Mouse (Mus musculus) limb, embryonic 14.5 days (tissue): Measurements from ENCODE around the gene Pnpt1. TPM values are rescaled to one million over a fixed set of nuclear protein-coding genes. Genes with fewer than 3 reads are reported as not detected.

Source experiments
- ATAC-seq: fragments of 200-750 bp; cut with Nextera tagmentation; 2 replicates; pipeline ENCODE4 v1.8.0; 2017; ENCODE audit warnings: low read depth, moderate number of reproducible peaks, moderate TSS enrichment; ENCODE audit not compliant: low FRiP score
- DNase-seq: peaks from one replicate; pipeline ENCODE4 v3.0.0-alpha.2; 2015; ENCODE audit warnings: low spot score
- H3K27ac ChIP-seq: fragments of 300-500 bp; sonication (generic); replicated peaks from 2 replicates; pipeline ENCODE4 v1.5.1; 2014; ENCODE audit warnings: low read depth, mild to moderate bottlenecking, low read length, moderate library complexity, mixed read lengths
- H3K27me3 ChIP-seq: fragments of 300-500 bp; sonication (generic); 2 replicates; pipeline ENCODE4 v1.6.1; 2014; ENCODE audit warnings: low read length, mixed read lengths; ENCODE audit not compliant: control insufficient read depth, insufficient read depth
- H3K36me3 ChIP-seq: fragments of 300-500 bp; sonication (generic); 2 replicates; pipeline ENCODE4 v1.6.1; 2014; ENCODE audit warnings: mild to moderate bottlenecking, low read length, moderate library complexity, mixed read lengths; ENCODE audit not compliant: control insufficient read depth, insufficient read depth
- H3K4me1 ChIP-seq: fragments of 300-500 bp; sonication (generic); 2 replicates; pipeline ENCODE4 v1.6.1; 2014; ENCODE audit warnings: antibody characterized with exemption, low read length, mixed read lengths; ENCODE audit not compliant: control insufficient read depth, insufficient read depth
- H3K4me2 ChIP-seq: fragments of 300-500 bp; sonication (generic); replicated peaks from 2 replicates; pipeline ENCODE4 v1.6.1; 2014; ENCODE audit warnings: low read depth, mild to moderate bottlenecking, low read length, moderate library complexity; ENCODE audit not compliant: severe bottlenecking
- H3K4me3 ChIP-seq: fragments of 300-500 bp; sonication (generic); replicated peaks from 2 replicates; pipeline ENCODE4 v1.5.1; 2014; ENCODE audit warnings: low read length
- H3K9ac ChIP-seq: fragments of 300-500 bp; sonication (generic); 2 replicates; pipeline ENCODE4 v1.6.1; 2014; ENCODE audit warnings: mild to moderate bottlenecking, low read depth, low read length, moderate library complexity; ENCODE audit not compliant: severe bottlenecking
- H3K9me3 ChIP-seq: fragments of 300-500 bp; sonication (generic); 2 replicates; pipeline ENCODE4 v1.6.1; 2016; ENCODE audit warnings: low read length; ENCODE audit not compliant: control insufficient read depth
- POLR2A ChIP-seq: fragments of 200-500 bp; IDR thresholded peaks from 2 replicates; pipeline ENCODE4 v1.8.0; 2012; ENCODE audit warnings: inconsistent platforms, mild to moderate bottlenecking, moderate library complexity, borderline replicate concordance; ENCODE audit not compliant: insufficient read depth, insufficient read length; ENCODE audit errors: extremely low read depth
- WGBS: fragments of 180-500 bp; shearing (Covaris S2); extraction: QIAGEN DNeasy Blood & Tissue Kit; methylation state at CpG from one replicate; pipeline ENCODE4 v1.1.7; 2014; 5-methylcytosine and 5-hydroxymethylcytosine counted together
- polyA plus RNA-seq, 2 experiments: library from polyadenylated mRNA; depleted of rRNA in 1 of 2; stranded (reverse) in 1 of 2; unstranded in 1 of 2; fragments of >200 nt; fragmentation: Nextera tagmentation in 1 of 2; extraction: Ambion mirVana in 1 of 2; gene quantifications; 2 replicates each; pipeline versions ENCODE4 v1.2.1 to v1.2.3; 2012 to 2014

Gene Pnpt1
- polyA plus RNA-seq, 2 experiments: 32.2 to 37.4 TPM

- no peaks in the 10 kb centered on the region for H3K27me3 ChIP-seq
- no peak overlapping the region for H3K4me3 ChIP-seq
- peaks cover 52% of the 10 kb centered on the region for H3K36me3 ChIP-seq
- no peak for ATAC-seq
- DNase-seq: no peak
- H3K4me1 ChIP-seq: no peaks in the 10 kb centered on the region
- no peak overlapping the region for H3K9ac ChIP-seq
- H3K9me3 ChIP-seq: no peaks in the 10 kb centered on the region
- H3K4me2 ChIP-seq: no peak overlapping the region
- no peak overlapping the region for H3K27ac ChIP-seq
- WGBS: 90% methylated on average over 2 of the region's 2 CpGs
- no peak for TF ChIP-seq POLR2A
Measured at GRCm38 (mm10) chr11:29148901-29149300, 18.4 kb downstream of the Pnpt1 start.

GRCm38 (mm10) chr11:29163569-29163968, 33.0 kb downstream of the Pnpt1 start:
- Histone ChIP-seq H3K9ac (no peak overlapping the region), H3K27ac (no peak overlapping the region), H3K9me3 (no peaks in the 10 kb centered on the region), H3K4me3 (no peak overlapping the region), H3K36me3 (peaks cover 25% of the 10 kb centered on the region), H3K4me2 (no peak overlapping the region), H3K4me1 (no peaks in the 10 kb centered on the region), H3K27me3 (no peaks in the 10 kb centered on the region)
- no peak for TF ChIP-seq POLR2A
- ATAC-seq (no peak), DNase-seq (no peak)
- 86% methylated on average over 4 of the region's 4 CpGs for WGBS

GRCm38 (mm10) chr11:29171959-29172391, 41.4 kb downstream of the Pnpt1 start:
- Histone ChIP-seq H3K9ac (peak overlapping the region; percentile 100), H3K4me2 (peak overlapping the region; percentile 86), H3K4me1 (peaks cover 7% of the 10 kb centered on the region), H3K27me3 (no peaks in the 10 kb centered on the region), H3K4me3 (peak overlapping the region; percentile 99), H3K36me3 (0 out of 2 replicates have a peak, but pooled peaks cover 2% of the 10 kb centered on the region), H3K27ac (peak overlapping the region; percentile 99), H3K9me3 (no peaks in the 10 kb centered on the region)
- ATAC-seq: peak; percentile 1; the same call in 1 of the 2 replicates
- TF ChIP-seq POLR2A: no peak
- DNase-seq: peak; percentile 40
- WGBS: under 1% methylated on average over 33 of the region's 34 CpGs

- TF ChIP-seq POLR2A: peak; percentile 49; the same call in 1 of the 2 replicates
- Histone ChIP-seq H3K9ac (peak within 1 kb of the TSS; percentile 100), H3K4me2 (peak within 1 kb of the TSS; percentile 86), H3K36me3 (0 out of 2 replicates have a peak, but pooled peaks cover 2% of the 10 kb centered on the region), H3K27ac (peak within 1 kb of the TSS; percentile 99), H3K27me3 (no peaks in the 10 kb centered on the region), H3K4me1 (peaks cover 7% of the 10 kb centered on the region), H3K4me3 (peak within 1 kb of the TSS; percentile 99), H3K9me3 (no peaks in the 10 kb centered on the region)
- under 1% methylated on average over 49 of the region's 50 CpGs for WGBS
- ATAC-seq (peak; percentile 98), DNase-seq (peak; percentile 98)
Measured at GRCm38 (mm10) chr11:29172563-29173124, 42.1 kb downstream of the Pnpt1 start, which contains the start of gene Ppp4r3b. Gene Ppp4r3b (plus strand): TSS chr11:29172890.

GRCm38 (mm10) chr11:29173125-29173631, 42.6 kb downstream of the Pnpt1 start:
- Histone ChIP-seq H3K27ac (peak overlapping the region; percentile 99), H3K4me1 (peaks cover 7% of the 10 kb centered on the region), H3K9me3 (no peaks in the 10 kb centered on the region), H3K4me3 (peak overlapping the region; percentile 99), H3K9ac (peak overlapping the region; percentile 100), H3K27me3 (no peaks in the 10 kb centered on the region), H3K4me2 (peak overlapping the region; percentile 69), H3K36me3 (peaks cover 2% of the 10 kb centered on the region; the same call in 1 of the 2 replicates)
- ATAC-seq: peak; percentile 69
- 0% methylated on average over 36 of the region's 38 CpGs for WGBS
- DNase-seq: peak; percentile 87
- no peak for TF ChIP-seq POLR2A
